Mouse (Mus musculus): Measurements from ENCODE around the gene Reln. TPM values are rescaled to one million over a fixed set of nuclear protein-coding genes. Genes with fewer than 3 reads are reported as not detected.

Reln gene
- polyA plus RNA-seq, 1 experiment from 2014 or later = 0.40 TPM

- no peak for DNase-seq (ENCODE audit: low spot score)
Measured at GRCm38 (mm10) chr5:21934811-21935396, 409.6 kb downstream of the Reln start.

- no peak for DNase-seq (ENCODE audit: low spot score)
Measured at GRCm38 (mm10) chr5:21934173-21934698, 410.3 kb downstream of the Reln start.

- DNase-seq (ENCODE audit: low spot score) = no peak
Measured at GRCm38 (mm10) chr5:21933340-21934075, 411.0 kb downstream of the Reln start.

GRCm38 (mm10) chr5:21931151-21931550, 413.4 kb downstream of the Reln start:
- DNase-seq (ENCODE audit: low spot score) = peak; percentile 5

- no peak for DNase-seq (ENCODE audit: low spot score)
Measured at GRCm38 (mm10) chr5:21920310-21920709, 424.2 kb downstream of the Reln start.

GRCm38 (mm10) chr5:21919281-21919780, 425.2 kb downstream of the Reln start:
- no peak for DNase-seq (ENCODE audit: low spot score)

- DNase-seq (ENCODE audit: low spot score) = no peak
Measured at GRCm38 (mm10) chr5:21915973-21916372, 428.5 kb downstream of the Reln start.

GRCm38 (mm10) chr5:21914776-21915175, 429.7 kb downstream of the Reln start:
- DNase-seq (ENCODE audit: low spot score) = no peak

- DNase-seq (ENCODE audit: low spot score) = no peak
Measured at GRCm38 (mm10) chr5:21912835-21913530, 431.5 kb downstream of the Reln start.

- DNase-seq (ENCODE audit: low spot score) = no peak
Measured at GRCm38 (mm10) chr5:21910726-21911125, 433.8 kb downstream of the Reln start.

- DNase-seq (ENCODE audit: low spot score) = no peak
Measured at GRCm38 (mm10) chr5:21909713-21910112, 434.8 kb downstream of the Reln start.

- DNase-seq (ENCODE audit: low spot score) = no peak
Measured at GRCm38 (mm10) chr5:21901411-21901810, 443.1 kb downstream of the Reln start.

GRCm38 (mm10) chr5:21900891-21901290, 443.6 kb downstream of the Reln start:
- no peak for DNase-seq (ENCODE audit: low spot score)

GRCm38 (mm10) chr5:21898875-21899274, 445.6 kb downstream of the Reln start:
- DNase-seq (ENCODE audit: low spot score) = no peak

- no peak for DNase-seq (ENCODE audit: low spot score)
Measured at GRCm38 (mm10) chr5:21896586-21896985, 447.9 kb downstream of the Reln start.

GRCm38 (mm10) chr5:21894168-21894567, 450.3 kb downstream of the Reln start:
- no peak for DNase-seq (ENCODE audit: low spot score)

- DNase-seq (ENCODE audit: low spot score) = no peak
Measured at GRCm38 (mm10) chr5:21866750-21867149, 477.8 kb downstream of the Reln start.

- DNase-seq (ENCODE audit: low spot score) = no peak
Measured at GRCm38 (mm10) chr5:21866311-21866712, 478.2 kb downstream of the Reln start.

GRCm38 (mm10) chr5:21865346-21866107, 479.0 kb downstream of the Reln start, which contains the start of gene Slc26a5:
Slc26a5 (minus strand) TSS chr5:21865604.
- no peak for DNase-seq (ENCODE audit: low spot score)

- DNase-seq (ENCODE audit: low spot score) = no peak
Measured at GRCm38 (mm10) chr5:21858653-21859052, 485.8 kb downstream of the Reln start.

- no peak for DNase-seq (ENCODE audit: low spot score)
Measured at GRCm38 (mm10) chr5:21851679-21852340, 492.7 kb downstream of the Reln start.
